Mouse (Mus musculus) adrenal gland, postnatal 25 days (tissue): ENCODE measurements around the gene Spsb4. TPM values are rescaled to one million over a fixed set of nuclear protein-coding genes. Genes with fewer than 3 reads are reported as not detected.

Source experiments
- DNase-seq: peaks from one replicate; pipeline ENCODE4 v3.0.0; 2021; ENCODE audit warnings: mixed read lengths
- total RNA-seq: library from RNA; stranded (reverse); gene quantifications from 2 replicates; pipeline ENCODE4 v1.2.3, GENCODE M21; 2021

Gene Spsb4
- total RNA-seq, 1 experiment from 2014 or later = 1.2 TPM

DNA sequence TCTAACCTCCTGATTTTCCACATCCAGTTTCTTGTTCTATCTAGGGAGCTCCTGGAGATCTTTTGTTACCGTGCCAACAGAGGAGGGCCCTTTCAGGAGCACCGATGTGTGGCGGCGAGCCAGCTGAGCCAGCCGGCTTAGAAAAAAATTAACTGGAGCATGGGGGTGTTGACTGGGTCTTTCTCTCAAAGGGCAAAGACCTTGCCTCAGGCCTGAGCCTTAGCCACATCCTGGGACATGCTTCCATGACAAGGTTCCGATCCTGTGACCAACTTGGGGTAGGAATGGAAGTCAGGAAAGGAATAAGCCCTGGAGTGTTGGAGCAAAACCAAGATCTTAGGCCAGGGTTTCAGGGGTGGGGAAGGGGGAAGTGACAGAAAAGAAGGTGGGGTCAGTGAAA is 2.9 kb downstream of the Spsb4 start:
- DNase-seq = no peak

DNA sequence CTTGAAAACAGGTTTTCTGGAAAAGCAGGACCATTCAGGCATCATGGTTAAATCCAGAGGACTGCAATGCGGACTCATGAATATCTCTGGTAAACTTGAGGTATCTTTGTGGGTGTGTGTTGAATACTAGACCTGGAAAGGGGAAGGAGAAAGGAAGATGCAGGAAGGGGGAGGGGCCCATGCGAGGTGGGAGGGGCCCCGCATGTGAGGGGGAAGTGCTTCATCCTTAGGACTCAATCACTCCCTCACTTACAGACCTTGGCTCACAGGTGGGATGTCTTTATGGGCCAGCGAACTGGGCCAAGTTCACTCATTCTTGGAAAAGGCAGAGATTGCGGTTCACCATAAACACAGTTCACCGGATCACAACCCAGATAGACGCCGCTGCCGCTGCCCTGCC is 4.9 kb downstream of the Spsb4 start:
- DNase-seq = no peak

DNA sequence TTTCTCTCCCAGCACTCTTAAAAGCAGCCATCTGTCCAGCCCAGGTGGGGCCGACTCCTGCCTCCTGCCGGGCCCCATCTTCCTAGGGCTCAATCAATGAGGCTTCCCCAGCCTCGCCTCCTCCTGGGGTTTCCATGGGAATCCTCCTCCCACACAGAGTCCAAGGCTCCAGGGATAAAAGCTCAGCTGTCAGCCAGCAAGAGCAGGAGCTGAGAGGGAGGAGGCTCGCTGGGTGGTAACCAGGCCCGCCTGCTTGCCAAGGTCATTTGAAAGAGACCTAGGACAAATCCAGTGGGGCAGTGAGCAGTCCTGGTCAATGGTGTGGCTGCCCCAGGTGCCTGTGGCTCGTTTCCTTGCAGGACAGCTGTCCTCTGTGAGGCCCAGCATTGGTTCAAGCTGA is 5.5 kb downstream of the Spsb4 start:
- no peak for DNase-seq

DNA sequence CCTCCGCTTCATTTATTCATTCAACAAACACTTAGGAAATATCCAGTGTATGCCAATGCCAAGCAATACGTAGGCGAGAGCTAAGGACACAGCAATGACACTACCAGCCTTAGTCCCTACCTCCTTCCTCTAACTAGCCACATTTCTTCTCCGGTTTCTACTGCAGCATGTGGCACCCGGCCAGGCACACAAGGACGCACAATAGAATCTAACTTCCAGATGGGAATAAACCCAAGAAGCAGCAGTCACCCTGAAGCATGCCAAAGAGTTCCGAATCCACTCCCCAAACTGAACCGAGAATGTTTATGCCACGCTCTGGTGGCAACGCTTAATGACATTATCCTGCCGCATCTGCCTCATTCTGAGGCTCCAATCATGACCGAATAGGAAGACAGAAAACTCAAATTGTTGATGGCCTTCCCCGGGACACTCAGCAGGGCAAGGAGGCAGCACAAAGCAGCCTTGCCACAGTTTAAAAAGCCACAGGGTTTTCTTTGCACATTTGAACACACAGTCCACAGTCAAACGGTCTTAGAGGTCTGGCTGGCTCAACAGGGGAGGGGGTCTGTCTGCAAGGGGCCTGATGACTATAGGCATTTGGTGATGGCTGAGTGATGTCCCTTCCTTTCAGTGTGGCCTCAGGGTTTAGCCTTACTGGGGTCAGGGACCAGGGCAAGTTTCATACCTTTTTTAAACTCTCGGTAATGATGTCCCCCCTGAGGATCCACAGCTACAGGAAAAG is 7.0 kb downstream of the Spsb4 start:
- peak; percentile 62 for DNase-seq

DNA sequence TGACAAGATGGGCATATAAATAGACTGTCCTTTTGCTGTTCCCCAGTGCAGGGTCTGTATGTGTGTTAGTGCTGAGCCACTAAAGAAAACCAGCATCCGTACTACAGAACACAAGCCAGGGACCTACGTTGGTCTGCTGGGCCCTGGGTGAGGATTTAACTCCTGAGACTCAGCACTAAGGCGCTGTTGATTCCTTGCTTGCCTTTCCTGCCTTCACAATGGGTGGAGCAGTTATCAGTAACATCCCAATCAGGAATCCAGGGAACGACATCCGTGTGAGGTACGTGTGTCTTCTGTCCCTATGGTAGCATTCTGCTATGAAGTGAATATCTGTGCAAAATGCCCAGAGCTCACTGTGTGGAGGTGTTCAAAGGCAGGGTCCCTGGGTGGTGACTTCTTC is 8.2 kb downstream of the Spsb4 start:
- DNase-seq = no peak

DNA sequence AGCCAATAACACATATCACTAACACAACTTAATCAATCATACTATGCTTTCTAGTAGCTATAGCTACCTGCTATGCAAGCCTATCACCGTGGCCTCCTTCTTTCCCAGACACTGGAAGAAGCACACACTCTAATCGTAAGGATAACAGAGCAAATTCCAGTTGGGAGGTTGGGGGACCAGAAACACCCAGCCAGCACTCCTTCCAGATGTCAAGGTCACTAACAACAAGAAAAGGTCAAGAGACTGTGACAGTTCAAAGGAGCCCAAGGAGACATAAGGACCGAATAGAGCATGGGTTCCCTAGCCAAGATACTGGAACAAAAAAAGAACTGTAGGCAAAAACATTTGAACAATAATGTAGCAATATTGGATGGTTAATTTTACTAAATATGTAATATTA is 13.9 kb downstream of the Spsb4 start:
- DNase-seq = no peak

DNA sequence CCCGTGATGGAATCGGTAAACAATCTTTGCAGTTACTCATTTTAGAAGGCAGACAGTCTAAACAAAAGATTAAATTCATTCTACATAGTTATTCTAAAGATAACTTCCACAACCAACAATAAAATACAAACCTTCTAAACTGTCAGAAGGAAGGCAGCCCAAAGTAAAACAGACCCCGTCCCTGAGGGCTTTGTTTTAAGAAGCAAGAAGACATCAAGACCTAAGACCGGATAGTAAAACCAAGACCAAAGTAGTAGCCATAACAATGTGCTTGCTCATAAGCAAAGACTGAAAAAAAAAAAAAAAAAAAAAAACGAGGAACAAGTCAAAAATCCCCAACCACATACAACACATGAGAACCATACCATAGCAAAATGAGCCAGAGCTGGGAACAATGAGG is 15.5 kb downstream of the Spsb4 start:
- no peak for DNase-seq

DNA sequence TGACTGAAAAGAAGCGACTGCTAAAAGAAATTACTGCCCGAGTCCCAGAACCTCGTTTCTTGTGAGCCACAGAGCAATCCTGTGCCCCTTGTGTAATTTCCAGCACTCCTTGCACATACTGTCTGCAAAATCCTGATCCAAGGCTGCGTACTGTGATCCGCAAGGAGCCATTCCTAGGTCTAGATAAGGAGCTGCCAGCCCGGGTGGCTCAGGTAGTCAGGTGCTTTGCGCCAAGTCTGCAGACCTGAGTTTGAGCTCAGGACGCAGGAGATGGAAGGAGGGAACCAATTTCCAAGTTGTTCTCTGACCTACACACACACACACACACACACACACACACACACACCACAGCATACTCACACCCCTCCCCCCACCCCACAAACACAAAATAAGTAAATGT is 16.0 kb downstream of the Spsb4 start:
- no peak for DNase-seq

DNA sequence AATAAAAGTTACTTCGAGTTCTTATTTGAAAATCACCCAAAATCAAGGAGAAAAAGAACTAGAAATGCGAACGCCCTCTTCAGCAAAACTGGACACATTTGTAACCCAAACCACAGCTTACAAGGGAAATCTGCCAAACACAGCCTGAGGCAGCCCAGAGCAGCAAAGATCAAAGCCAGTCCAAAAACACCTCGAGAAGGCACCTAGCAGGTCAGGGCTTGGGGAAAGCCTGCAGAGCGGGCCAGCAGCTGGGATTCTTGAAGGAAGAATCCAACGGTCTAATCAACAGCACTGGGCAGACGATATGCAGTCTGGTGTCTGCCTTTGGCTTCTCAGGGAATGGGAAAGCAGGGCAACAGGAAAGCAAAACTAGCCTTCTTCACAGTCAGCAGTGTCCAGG is 16.6 kb downstream of the Spsb4 start:
- no peak for DNase-seq

DNA sequence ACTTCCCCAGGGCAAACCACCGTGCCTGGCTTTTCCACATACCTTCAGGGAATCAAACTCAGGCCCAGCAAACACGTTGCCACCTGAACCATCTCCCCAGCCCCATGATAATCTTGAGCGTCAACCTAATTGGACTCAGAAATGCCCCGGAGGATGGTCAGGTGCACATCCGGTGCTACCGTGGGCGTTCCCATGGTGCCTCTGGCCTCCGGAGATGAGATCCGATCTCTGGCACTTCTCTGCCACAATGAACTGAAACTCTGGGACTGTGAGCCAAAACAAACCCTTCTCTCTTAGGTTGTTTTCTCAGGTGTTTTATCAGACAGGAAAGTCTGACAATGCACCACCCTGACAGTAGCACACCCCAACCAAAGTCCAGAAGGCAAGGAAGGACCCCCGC is 17.2 kb downstream of the Spsb4 start:
- no peak for DNase-seq

DNA sequence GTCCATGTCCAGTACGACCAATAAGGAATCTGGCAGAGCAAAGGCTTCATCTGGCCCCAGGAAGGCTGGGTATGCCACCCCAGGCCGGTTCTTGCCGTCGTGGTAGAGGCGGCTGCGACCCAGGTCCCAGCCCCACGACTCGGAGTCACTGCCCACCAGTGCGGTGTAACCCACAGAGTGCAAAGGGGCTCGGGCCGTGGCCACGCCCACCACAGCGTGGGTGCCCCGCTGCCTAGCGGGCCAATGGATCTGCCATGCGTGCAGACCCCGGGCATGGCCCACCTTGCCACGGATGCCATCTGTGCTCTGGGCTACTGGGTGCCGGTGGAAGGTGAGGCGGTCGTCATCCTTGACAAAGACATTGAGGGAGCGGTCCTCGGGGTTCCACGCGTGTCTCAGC is 22.9 kb downstream of the Spsb4 start:
- no peak for DNase-seq

DNA sequence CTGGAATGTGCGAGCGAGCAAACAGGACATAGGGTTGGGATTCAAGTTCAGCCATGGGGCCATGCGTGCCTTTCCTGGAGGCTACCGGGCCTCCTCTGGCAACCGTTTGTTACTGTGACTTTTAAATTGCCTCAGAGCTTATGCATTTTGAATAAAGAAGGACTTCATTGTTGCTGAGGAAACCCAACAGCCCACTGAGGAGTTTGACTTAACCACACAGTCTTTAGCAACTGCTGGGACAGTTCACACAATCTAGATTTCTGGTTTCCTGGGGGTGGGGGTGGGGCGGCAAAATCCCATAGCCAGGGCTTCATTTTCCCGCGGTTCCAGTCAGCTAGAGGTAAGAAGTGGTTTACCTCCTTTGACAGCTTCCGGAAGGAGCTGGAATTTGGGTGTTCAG is 23.9 kb downstream of the Spsb4 start:
- DNase-seq = no peak

DNA sequence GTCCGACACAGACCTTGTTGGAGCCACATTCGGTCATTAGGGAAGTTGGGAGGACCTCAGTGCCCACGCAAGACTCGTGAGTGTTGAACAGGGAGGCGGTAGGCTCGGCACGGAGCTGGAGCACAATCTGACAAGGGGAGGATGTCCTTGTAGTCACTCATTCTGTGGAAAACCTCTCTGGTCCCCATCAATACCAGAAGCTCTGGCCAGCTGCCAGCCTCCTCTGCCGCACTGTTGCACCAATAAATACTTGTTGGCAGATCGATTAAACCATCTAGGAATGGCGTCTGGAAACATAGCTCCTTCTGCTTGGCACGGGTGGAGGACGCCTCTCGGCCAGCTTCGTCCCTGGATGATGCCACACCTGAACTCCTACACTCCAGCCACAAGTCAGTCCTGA is 27.5 kb downstream of the Spsb4 start:
- no peak for DNase-seq

DNA sequence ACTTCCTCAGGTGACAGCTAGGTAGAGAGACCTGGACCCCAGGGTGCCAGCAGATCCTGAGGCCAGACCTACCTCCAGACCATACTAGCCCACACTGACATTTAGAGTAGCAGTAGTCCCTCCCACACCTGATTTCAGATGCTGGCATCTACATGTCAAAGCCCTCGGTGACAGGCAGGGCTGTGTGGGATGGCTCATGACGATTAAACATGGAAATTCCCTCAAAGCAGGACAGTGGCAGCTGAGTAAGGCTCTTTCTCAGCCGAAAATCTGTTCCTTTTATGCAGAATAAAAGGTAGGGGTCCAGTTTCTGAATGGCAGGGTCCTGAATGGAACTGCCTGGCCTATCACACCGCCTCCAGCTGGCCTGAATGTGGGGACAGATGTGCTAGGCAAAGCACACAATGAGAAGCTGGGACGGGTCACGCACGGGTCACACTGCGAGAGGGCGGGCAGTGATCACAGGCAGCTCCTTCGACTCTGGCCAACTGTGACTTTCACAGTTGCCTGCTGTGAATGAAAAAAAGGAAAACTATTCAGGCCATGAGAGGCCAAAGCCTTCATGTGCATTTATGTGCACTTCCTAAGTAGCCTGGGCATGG is 29.2 kb downstream of the Spsb4 start:
- no peak for DNase-seq

DNA sequence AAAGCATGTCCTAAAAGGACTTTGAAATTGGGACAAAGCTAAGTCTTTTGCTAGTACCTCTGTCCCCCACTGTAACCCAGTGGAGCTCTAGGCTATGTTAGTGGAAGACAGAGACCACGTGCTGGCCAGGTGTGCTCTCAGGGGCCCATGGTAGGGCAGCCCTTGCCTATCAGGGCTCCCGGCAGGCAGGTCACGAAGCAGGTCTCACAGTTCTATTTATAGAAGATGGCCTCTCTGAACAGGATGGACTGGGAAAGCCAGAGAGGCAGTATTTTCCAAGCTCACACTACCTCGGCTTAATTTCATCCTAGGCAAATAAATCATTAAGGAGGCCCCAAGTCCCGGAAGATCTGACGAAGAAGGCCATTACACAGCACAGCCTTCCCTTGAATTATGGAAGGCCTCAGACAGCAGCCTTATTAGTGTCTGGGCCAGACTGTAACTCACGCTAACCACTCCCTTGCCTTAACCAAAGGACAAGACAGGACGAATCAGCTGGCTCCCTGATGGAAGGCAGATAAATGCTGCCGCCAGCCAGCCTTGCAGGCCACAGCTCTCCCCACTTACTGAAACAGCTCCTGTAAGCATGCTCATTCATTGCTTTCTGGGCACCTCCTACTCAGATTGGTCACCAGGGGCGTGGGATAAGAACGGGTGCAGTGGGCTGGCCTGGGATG is 31.7 kb downstream of the Spsb4 start:
- no peak for DNase-seq

DNA sequence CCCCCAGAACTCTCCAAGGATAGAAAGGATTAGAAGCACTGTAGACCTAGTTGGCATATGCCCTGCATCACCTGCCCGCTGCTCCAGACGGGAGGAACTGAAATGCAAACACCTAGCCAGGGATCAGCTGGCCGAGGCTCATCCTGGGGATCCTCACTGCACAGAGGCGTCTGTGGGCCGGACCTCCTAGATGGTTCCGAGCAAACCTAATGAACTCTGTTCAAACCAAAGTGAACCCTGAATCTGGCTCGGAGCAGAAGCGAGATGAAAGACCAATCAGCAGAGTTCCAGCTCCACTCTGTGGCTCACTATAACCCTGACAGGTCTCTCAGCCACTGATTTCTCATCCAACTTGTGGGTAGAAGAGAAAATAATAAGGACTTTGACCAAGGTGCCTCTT is 34.6 kb downstream of the Spsb4 start:
- DNase-seq = no peak

DNA sequence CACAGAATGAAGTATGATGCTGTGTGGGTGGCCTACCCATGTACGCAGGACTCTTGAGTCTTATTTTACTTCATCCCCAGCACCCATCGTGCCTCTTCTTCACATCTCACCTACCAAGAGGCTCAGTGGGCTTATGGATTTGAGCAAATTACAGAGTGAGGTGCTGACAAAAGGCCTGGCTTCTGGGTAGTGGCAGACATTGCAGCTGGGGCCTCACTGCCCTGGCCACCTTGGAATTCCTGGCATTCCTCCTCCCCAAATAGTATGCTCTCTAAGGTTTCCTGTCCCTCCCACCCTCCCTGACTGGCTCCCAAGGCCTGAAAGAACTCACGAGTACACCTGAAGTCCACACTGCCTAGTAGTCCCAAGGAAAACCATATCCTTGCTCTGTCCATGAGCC is 35.7 kb downstream of the Spsb4 start:
- DNase-seq = no peak

DNA sequence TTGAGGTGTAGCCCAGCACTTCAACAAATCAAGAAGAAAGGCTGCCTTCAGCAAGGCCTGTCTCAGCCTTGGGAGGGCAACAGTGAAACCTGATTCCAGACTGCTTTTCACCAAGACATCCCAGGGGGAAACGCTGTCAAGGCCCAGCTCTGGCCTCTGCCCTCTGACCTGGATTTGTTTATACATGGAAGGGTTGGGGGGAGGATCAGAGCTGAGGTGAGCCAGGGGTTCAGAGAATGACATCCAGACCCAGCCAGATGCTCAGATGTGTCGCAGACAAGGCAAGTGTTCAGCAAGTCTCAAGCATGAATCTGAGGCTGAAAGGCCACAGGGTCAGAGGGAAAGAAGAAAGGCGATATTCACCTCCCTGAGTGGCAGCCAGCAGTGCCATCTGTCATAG is 36.3 kb downstream of the Spsb4 start:
- no peak for DNase-seq

DNA sequence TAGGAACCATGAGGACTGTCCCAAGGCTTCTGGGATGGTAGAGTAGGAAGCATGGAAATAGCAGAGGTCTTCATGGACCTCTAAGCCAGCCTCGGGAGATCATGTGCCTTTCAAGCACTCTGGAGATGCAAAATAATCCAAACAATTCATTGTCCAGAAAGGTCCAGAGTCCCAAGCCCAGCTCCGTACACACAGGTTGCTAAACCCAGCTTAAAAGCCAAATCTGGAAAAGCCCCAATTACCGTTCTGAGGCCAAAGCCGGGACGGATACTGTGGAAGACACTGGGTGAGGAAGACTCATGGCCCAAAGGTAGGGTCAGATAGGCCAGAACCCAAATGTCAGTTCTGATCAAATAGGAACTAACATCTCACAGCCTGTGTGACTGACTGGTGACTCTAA is 36.8 kb downstream of the Spsb4 start:
- no peak for DNase-seq

DNA sequence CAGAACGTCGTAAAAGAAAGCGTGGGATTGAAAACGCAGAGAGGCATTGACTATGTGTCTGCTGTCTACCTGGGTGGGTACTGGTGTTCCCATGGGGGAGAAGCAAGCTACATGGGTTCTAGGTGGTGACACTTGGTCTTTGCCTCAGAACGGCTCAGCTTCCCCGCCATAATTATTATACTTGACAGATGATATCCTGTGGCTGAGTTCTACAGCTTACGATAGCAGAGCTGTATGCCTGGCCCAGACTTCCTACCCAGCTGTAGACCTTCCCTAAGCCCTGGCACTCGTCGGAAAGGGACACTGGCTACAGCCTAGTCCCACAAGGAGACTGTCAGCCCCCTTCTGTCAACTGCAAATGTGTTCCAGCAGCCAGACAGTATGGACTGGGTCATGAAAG is 37.5 kb downstream of the Spsb4 start:
- no peak for DNase-seq

DNA sequence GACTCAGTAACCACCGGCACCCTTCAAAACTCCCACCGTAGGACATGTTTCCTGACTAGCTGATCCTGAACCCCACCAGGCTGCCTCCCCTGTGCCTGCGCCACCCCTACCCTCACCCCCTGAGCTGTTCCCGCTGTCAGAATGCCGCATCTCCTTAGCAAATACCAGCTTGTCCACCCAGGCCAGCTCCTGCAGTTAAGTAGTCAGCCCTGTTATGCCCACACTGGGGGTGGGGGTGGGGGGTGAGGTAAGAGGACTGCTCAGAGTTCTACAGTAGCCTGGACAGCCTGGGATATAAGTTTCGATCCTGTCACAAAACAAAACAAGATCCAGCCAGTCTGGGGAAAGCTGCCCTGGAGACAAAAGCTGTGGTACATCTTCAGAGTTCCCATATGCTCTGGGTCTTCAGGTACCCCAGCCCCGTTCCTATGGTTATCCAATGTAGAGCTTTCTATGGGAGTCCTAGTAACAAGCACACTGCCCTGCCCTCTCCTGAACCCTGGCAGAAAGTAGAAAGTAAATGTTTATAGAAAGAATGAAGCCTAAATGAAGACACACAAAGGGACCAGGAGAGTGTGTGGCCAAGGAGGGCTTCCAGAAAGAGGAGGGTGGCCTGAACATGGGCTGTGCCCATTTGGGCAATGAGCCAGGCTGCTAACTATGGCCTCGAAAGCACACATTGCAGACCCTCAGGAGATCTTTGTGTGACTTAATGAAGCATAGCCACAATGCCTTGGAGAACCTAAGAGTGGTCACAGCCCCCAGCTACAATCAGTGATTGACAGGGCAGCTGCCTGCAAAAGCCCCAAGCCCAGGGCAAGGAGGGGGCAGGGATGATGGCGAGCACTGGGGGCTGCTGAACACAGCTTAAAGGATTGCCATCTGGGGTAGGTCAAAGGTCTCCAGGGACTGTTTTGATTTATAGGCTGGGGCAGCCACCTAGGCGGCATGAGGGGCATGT is 38.3 kb downstream of the Spsb4 start:
- DNase-seq = no peak

DNA sequence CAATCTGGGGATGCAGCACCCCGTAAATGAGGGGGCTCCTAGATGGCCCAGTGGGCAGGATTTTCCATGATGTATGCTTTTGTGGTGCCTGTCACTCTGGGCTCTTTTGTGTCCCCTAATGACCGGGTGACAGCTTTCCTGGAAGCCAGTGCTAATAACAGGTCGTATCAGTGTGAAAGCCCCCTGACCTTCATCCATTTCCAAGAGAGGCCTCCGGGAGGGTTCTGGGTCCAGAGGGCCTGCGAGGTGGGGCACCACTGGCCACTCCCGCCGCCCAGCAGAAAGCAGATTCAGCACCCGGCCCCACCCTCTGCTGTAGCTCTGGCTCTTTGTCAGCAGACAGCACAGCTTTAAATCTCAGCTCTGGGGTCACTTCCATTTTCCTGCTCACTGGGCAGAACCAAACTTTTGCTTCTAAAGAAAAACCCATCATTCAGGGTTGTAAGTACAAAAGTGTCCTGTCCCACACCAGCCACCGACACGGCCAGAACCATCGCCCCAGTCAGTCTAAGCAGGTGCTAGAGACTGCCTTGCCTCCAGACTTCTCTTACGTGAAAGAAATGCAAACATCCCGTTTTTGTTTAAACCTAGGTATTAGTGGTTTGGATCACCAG is 39.1 kb downstream of the Spsb4 start:
- DNase-seq = no peak
